Mouse (Mus musculus) G1E (cell line): Measurements from ENCODE around the gene Mpped2.

ENCODE experiments used
- CTCF ChIP-seq: IDR thresholded peaks from 2 replicates; pipeline ENCODE4 v1.5.1; 2012; ENCODE audit warnings: low read depth, low read length, inconsistent platforms, mixed read lengths
- POLR2AphosphoS5 ChIP-seq: IDR thresholded peaks from 2 replicates; pipeline ENCODE4 v1.6.1; 2012; ENCODE audit warnings: low read depth, low read length, inconsistent platforms; ENCODE audit not compliant: insufficient replicate concordance

- TF ChIP-seq CTCF (no peak), POLR2AphosphoS5 (no peak)
Observed at GRCm38 (mm10) chr2:106855184-106855583, 162.1 kb downstream of the Mpped2 start.
